Mouse (Mus musculus) brain, adult 2 months (tissue): ENCODE results near the gene Cplx2.

ENCODE experiments used
- DNase-seq: peaks from one replicate; pipeline ENCODE4 v3.0.0; 2011; ENCODE audit warnings: low read depth, low spot score

The Cplx2 gene

DNA sequence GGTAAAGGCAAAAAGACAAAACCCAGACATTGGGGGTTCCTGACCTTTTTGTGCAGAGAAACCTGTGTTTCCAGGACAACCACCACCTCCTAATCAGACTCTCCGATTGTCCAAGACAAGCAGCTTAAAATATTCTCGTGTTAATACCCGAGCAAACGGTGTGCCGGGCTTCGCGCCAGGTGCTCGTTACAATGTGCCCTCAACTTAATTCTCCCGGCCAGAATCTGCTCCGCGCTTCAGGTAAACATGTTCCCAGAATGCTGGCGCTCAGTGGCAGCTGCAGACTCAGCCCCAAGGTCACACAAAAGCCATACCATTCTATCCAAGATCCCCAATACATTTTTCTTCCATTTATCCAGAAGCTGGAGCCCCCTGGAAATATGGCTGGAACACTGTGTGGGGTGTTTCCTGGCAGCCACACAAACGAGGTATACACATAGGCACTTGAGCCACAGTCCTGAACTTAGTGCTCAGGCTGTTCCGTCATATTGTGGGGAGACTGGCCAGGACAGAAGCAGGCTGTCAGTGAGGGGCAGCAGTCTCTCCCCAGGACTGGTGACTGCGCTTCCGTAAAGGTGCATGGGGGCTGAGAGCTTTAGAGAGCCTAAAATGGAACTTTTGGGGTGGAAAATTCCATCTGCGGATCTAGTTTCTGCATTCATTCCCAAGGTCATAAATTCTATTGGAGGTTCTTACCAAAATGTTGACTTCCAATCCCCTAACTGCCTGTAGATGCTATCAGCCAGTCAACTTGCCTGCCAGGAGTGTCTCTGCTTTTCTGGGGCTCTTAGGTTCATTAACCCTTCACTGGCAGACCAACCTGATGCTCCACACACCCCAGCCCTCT is 32.3 kb downstream of the Cplx2 start:
- no peak for DNase-seq

DNA sequence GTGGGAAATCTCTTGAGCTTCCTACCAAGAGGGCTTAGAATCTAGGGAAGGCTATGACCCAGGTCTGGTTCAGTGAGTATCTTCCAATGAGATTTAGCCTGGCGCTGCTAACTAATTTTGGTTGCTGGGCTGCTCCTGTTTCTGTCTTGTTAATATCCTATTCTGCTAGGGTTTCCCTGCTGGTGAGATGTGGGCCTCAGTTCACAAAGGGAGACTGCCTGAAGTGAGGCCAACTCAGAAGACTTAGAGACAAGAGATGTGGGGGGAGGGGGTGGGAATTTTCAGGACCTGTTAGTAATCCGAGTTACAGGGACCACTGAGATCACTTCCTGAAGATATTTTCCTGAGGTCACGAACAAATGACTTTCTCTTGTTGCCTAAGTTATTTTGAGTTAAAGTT is 33.1 kb downstream of the Cplx2 start:
- no peak for DNase-seq

DNA sequence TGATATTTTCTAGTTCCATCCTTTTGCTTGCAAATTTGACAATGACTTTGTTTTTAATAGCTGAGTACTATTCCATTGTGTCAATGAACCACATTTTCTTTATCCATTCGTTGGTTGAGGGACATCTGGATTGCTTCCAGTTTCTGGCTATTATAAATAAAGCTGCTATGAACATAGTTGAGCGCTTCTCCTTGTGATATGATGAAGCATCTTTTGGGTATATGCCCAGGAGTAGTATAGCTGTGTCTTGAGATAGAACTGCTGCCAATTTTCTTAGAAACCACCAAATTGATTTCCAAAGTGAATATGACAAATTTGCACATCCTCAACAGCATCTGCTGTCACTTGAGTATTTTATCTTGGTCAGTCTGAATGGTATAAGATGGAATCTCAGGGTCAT is 34.7 kb downstream of the Cplx2 start:
- peak; percentile 40 for DNase-seq

DNA sequence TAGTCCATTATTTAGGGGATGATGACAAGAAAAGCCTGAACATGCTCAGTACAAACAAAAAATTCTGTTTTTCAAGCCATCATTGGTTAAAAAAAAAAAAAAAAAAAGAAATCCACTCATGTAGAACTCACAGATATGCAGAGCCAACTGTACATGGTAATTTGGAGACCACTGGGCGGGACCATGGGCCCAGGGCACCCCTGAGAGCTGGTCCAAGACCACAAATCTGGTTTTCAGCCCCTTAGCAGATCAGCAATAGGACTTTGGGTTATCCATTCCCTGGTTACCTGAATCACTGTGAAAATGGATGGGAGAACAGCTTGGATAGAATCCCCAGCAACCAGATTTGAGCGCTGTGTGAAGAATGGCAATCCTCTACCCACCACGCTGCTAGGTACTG is 40.5 kb downstream of the Cplx2 start:
- no peak for DNase-seq

DNA sequence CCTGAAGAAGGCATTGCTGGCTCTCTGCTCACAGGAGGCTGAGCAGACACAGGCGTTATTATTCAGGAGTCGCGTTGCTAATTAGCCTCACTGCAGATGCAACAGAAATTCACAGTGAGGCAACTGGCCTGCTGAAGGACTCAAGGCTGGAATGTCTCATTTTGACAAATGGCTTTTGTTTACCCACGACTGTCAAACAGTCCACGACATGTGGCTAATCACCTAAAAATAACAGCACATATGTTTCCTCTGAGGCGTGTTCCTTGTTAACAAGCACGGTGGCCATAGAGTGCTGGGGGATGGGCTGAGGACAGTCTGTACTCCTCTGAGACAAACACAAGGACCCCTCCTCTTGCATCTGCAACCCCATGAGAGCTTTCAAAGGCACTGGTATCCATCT is 41.1 kb downstream of the Cplx2 start:
- peak; percentile 38 for DNase-seq

DNA sequence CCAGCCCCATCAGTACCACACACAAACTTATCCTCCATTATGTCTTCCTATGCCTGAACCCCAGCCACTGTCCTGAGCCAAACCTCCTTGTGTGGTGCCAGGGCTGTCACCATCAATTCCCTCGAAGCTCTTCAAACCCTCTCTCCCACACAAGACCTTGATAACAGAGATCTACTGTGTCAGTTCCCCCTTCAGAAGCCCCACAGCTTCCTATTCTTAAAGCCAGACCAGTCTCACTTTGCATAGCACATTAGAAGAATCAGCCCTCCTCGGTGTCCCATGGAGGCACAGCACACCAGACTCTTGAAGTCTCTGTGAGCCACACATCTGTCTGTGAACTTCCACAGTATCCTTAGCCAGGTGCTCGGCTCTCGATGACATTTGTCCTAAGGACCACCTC is 41.6 kb downstream of the Cplx2 start:
- DNase-seq = no peak

DNA sequence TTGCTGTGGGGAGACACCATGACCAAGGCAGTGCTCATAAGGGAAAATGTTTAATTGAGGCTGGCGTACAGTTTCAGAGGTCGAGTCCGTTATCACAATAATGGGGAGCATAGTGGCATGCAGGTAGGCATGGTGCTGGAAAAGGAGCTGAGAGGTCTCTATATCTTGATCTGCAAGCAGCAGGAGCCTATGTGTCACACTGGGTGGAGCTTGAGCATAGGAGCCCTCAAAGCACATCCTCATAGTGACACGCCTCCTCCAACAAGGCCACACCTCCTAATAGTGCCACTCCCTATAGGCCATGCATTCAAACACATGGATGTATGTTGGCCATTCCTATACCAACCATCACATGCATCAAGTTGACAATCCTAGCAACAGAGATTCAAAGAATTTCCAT is 43.9 kb downstream of the Cplx2 start:
- no peak for DNase-seq

DNA sequence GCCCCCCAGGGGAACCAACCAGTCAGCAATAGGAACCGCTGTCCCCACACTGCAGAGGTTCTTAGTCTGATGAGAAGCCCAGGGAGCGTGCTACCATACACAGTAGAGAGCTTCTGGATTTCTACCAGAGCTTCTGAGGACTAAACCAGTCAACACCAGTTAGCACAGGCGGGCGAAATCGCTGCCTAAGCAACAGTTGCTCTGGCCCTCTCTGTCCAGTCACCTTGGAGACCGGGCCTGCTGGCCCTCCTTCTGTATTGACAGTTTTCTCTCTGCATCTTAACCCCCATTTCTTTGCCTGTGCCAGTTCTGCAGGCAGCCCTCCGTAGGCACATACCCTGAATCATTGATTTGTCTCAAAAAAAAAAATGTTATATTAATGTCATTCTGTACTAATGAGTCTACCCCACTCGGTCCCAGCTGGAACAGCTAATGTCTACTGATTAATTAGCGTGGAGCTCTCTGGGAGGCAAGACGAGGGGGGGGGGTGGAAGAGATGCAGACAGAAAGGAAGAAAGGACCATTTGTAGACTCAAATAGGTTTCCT is 47.7 kb downstream of the Cplx2 start:
- DNase-seq = peak; percentile 24

DNA sequence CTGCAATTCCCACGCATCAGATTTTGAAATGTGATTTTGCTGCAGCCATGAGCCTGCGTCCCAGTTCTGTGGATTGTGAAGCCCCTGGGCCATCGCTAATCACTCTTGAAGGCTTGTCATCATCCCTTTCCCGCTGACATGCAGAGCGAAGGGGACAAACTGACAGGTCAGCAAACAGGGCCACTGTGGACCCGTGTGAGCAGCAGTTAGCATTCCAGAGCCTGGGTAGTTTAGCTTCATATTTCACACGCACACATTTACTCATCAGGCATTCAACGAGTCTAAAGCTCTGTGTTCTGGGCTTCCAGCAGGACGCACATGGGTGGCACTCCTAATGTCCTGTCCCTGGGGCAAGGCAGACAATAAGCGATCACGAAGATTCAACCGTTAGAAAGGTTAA is 49.1 kb downstream of the Cplx2 start:
- no peak for DNase-seq

DNA sequence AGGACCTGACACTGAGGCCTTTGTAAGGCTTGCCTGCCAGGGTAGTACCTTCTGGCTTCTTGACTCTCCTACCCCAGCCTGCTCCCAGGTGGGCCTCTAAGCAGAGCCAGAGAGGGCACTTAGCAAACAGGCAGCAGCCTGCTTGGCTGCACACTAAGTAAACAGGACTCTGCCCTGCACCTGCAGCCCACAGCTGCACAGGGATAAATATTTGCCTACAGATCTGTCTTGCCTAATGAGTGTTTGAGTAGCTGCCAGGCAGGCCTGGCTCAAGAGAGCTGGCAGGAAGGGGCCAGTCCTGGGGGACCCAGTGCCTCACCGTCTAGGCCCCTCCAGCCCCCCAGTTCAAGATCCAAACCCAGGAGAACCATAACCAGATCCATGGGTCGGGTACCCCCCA is 54.1 kb downstream of the Cplx2 start:
- DNase-seq = no peak

DNA sequence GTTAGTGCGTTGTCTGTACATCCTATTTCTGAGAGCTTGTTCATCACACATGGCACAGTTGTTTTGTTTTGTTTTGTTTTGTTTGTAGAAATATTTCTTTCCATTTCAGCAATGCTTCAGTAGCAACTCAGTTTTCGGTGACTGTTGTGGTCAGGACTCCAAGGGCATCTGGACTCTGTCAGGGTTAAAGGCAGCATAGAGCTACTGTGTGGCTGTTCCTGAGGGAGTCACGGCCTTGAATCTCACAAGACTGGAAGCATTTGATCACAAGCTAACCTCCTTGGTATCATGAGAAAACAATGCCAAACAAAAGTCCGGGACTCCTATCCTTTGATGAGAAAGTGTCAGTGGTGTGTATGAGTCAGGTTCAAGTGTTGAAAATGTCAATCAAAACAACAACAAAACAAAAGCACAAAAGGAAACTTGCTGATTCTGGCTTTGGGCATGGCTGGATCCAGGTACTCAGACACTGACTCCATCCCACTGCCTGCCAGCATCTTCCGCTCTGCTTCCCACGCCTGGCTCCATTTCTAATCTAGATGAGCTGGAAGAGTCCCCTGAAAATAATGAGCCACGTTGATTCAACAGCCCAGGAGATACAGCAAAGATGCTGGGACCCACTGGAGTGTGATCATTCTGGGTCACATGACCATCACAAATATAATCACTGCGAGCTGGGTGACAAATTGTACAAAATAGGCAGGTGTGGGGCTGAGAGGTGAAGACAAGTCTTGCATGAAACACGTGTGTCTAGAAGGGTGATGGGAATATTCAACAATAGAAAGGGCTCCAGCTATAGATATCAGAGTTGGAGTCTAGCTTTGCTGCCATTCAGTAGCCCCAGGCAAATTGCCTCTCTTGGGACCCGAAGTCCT is 55.9 kb downstream of the Cplx2 start:
- DNase-seq = peak; percentile 33

DNA sequence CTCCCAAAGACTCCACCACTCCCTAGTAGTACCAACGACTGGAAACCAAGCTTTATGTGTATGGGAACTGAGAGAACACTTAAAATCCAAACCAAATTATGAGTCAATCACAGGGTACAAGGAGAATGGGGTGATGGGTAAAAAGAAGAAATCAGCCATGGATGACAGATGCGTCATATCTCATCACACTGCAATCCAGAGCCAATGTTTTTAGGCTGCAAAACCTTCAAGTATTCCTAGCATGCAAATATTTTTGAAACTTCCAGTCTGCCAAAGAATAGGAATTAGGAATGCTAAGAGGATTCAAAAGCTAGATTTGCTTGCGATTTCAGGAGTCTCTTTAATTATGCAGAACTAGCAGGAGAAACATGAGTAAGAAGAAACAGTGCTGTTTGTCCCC is 57.6 kb downstream of the Cplx2 start:
- DNase-seq = peak; percentile 19

DNA sequence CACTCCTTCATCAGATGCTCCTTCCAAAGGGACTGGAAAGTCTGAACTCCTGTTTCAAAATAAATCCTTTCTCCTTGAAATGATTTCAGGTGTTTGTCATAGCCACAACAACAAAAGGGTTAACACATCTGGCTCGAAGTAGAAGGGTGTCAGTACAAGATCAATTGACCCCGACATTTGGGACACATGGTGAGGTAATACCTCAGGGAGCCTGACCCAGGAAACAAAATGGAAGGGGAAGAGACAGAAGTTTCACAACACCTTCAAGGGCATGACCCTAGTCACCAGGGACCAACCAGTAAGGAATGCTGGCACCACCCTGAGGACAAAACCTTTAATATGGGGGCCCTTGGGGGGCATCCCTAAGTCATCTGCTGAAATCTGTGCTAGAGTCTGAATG is 58.9 kb downstream of the Cplx2 start:
- no peak for DNase-seq

DNA sequence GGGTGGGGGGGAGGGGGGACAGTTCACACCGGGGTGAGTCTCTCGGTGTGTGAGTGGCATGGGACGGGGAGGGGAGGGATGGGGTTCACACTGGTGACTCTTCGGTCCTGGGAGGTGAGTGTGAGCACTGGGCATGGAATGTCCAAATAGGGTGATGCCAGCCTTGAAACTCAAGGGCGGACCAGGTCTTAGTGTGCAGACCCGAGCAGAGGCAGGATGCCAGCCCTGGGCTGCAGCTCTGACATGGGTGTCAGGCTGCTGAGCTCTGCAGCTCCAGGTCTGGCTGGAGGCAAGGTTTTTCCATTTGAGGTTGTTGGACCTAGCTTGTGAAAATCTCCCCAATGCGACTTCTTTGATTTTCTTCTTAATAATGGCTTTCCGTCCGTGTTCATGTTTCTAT is 60.0 kb downstream of the Cplx2 start:
- DNase-seq = no peak
